Mouse (Mus musculus) kidney, adult 2 months (tissue): ENCODE data around the gene Anxa9.

Experiments used
- CTCF ChIP-seq: fragments of 200-500 bp; conservative IDR thresholded peaks from 2 replicates; pipeline ENCODE4 v1.5.1; 2011; ENCODE audit warnings: low read depth, mild to moderate bottlenecking, control low read depth, low read length, moderate library complexity, mixed read lengths; ENCODE audit not compliant: insufficient read depth, insufficient read length
- POLR2A ChIP-seq: fragments of 200-500 bp; IDR thresholded peaks from one replicate; pipeline ENCODE4 v1.6.1; 2011; ENCODE audit warnings: low read depth, low read length, control low read depth

DNA sequence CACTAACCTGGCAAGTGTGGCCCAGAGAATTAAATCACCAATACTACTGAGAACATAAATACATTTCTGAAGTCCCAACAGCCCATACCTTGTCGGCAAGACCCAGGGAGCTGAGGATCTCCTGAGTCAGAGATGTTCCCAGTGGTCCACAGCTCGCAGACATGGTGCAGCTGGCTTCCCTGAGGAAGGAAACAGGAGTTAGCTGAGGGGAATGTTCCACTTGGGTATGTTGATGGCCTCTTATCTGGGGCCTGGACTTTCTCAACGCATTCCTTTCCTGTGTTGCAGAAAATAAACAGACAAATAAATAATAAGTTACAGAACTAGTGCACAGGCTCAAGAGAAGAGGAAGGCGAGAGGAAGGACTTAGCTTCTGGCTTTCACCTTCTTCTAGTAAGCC lies 732 bp downstream of the Anxa9 start:
- TF ChIP-seq POLR2A: no peak
- TF ChIP-seq CTCF: no peak
